Mouse (Mus musculus) urinary bladder, postnatal 4 days (tissue): ENCODE data around the gene Sult1a1.

Experiments used
- DNase-seq, 2 experiments: peaks; one replicate each; pipeline ENCODE4 v3.0.0; 2021 to 2022; ENCODE audit warnings: low spot score in 2 of 2

Gene Sult1a1

GRCm38 (mm10) chr7:126624774-126625173 is 51.5 kb downstream of the Sult1a1 start:
- no peak for DNase-seq

- DNase-seq, result no peak
Observed at GRCm38 (mm10) chr7:126623381-126623780, 52.9 kb downstream of the Sult1a1 start.
